Mouse (Mus musculus): ENCODE results near the gene Rapgef3.

GRCm38 (mm10) chr15:97798134-97798533 lies 30.4 kb upstream of the Rapgef3 start:
- no peak for TF ChIP-seq GATA1 (IDR thresholded peaks at IDR 0.05; ENCODE audit: borderline replicate concordance, low read length)
- TF ChIP-seq FLI1 (IDR thresholded peaks at IDR 0.05; ENCODE audit: low read length), result no peak
